Mouse (Mus musculus): Measurements from ENCODE around the gene Frmd4a.
A peak's percentile ranks its signal among the peaks of the same experiment; 100 is the strongest.

Gene Frmd4a

DNA sequence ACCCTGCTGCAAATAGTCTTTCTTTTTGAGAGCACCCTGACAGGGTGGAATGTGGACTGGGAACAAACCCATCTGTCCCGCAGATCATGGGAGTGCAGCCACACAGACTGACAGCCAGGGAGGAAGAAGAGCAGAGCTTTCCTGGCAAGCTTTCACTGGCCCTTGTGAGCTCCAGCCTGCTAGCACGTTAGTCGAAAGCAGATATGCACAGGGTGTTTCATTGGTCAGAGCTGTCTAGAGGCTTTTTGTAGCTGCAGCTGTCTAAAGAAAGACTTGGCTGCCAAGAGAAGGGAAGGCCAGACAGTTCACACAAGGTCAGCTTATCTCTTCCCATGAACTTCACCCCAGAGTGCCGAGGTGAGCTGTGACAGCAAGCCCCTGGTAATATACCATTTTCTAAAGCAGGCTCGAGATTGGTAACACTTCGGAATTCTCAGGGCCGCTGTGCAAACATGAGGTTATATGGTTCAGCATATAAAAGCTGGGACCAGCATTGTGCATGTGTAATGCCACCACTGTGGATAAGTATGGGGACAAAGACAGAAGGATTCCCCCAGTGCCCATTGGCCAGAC is 500.1 kb downstream of the Frmd4a start:
- DNase-seq (ENCODE audit: low spot score in 2 of 2), result peak in 1 of 2 experiments; percentile 57

DNA sequence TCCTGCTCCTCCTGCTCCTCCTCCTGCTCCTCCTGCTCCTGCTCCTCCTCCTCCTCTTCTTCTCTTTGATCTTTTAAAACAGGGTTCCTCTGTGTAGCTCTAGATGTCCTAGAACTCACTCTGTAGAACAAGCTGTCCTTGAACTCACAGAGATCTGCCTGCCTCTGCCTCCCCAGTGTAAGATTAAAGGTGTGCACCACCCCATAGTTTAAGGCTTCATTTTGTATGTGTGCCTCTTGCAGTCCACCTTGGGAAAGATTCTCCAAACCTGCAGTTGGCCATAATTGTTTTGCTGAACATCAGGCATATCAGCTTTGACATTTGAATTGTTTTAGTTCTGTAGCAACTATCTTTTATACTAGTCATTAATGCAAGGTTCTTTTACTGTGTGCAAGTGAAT is 501.0 kb downstream of the Frmd4a start:
- DNase-seq (ENCODE audit: low spot score in 2 of 2), result no peak

DNA sequence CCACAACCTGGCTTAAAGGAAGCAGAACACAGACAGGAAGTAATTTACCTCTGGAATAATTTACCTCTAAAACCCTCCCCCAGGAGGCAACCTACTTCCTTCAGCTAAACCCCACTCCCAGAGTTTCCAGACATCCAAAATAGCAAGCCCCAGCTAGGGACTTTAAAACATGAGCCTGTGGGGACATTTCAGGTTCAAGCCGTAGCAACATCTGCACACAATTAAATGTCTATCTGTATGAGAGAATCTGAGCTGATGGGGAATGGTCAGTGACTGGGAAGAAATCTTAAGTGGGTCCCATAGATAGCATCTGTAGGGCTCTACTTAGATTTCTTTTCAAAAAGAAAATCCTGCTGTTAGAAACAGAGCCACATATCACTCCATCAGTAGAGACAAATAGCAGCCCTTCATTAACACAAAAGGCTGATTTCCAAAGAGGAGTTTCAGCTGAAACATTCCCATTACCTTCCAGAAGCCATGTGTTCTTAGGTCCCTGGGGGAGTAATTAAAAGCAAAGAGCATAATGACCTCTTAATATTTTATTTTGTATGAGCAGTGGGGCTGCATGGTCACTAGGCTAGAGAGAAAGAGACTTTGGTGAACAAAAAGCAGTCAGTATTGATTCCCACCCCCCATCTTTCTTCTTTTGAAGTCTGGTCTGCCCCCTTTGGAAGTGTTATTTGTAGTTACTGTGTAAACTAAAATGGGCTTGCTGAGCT is 505.4 kb downstream of the Frmd4a start:
- no peak for DNase-seq (ENCODE audit: low spot score in 2 of 2)

DNA sequence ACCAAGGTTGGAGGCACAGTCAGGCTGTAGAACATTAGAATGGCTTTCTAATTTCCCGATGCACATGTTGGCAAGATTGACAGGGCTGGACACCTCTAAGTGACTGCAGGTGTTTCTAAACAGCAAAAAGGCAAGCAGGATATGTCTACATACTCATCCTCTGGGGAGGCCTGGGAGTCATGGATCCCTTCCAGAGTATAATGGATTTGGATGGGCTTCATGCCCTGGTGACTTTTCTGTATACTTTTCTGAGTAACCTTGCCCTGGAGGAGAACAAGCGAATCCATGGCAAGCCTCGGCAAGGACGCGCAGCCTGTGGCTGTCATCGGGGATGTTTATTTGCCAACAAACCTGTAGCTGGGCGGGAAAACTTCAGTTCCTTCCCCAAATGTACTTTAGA is 509.6 kb downstream of the Frmd4a start:
- no peak for DNase-seq (ENCODE audit: low spot score in 2 of 2)

DNA sequence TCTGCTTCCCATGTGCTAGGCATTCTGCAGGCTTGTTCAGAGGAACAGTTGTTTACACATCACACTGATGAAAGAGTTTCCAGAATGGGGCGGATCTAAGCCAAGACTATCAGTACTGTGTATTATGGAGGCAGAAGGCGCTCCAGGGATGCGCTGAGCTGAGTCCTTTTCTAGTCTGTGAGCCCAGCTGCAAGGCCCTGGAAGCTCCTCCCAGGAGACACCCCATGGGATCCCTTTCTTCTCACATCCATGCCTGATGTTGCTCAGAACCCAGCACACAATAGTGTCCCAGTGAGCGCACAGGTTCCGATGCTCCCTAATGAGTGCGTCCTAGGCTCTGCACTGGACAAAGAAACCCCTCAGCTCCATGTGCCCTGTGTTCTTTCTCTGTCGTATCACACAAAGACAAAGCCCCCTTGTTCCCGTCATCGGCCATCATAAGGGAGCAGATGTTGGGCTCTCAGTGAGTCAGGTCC is 511.8 kb downstream of the Frmd4a start:
- peak; percentile 47 to 66 for DNase-seq (ENCODE audit: low spot score in 2 of 2)

DNA sequence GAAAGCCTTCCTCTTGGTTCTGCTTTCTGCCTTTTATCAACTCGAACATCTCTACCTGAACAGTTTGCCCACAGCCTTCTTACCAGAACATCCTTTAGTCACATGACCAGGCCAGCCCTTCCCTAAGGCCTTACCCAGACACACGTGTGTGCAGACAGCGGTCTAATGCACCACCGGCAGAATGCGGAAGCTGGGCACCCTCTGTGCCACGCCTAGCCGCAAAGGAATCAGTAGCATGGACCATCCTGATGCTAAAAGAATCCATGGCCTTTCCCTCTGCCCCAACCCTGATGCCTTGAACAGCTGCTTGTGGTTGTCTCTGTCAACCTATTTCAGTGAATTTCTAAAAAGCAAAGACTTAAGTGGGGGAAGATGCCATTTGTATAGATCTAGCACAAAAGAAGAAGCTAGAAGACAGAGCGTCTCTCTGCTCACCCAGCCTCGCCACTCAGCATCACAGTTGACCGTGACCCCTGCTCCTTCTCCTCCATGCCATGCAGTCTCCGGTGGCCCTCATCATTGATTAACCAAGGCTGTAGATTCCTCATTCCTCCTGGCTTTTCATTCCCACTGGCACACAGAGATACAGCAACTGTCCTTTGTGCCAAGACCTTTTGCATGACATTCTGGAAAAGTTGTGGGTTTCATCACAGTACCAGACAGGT is 514.1 kb downstream of the Frmd4a start:
- DNase-seq (ENCODE audit: low spot score in 2 of 2), result no peak

DNA sequence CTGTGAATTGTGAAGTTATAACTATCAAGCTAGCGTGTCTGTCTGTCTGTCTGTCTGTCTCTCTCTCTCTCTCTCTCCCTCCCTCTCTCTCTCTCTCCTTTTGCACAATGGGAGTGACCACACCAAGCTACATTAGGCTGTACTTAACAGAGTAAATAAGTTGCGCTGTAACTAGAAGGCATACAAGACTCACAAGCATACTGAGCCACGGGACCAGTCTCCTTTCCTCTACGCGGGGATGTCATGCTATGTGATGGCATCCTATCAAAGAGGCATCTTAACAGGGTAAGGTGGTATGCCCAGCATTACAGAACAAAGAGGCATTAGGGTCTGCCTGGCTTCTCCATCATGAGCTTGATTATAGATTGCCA is 514.7 kb downstream of the Frmd4a start:
- no peak for DNase-seq (ENCODE audit: low spot score in 2 of 2)

DNA sequence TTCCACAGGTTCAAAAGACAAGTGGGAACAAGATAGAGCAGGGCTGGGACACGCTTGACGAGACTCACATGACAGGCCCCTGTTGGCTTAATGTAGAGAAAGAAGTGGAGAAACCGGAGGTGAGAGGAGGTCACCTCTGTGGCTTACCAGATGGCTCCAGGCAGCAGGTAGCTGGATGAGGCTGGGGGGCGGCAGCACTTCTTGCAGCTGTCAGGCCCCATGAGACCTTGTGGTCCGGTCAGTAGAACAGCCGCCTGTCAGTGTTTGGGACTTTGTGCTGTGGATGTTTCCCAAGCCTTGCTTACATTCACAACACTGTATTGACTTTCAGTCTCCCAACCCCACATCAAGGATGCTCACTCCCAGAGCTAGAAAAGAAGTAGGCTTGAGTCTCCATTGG is 515.4 kb downstream of the Frmd4a start:
- DNase-seq (ENCODE audit: low spot score in 2 of 2), result no peak

DNA sequence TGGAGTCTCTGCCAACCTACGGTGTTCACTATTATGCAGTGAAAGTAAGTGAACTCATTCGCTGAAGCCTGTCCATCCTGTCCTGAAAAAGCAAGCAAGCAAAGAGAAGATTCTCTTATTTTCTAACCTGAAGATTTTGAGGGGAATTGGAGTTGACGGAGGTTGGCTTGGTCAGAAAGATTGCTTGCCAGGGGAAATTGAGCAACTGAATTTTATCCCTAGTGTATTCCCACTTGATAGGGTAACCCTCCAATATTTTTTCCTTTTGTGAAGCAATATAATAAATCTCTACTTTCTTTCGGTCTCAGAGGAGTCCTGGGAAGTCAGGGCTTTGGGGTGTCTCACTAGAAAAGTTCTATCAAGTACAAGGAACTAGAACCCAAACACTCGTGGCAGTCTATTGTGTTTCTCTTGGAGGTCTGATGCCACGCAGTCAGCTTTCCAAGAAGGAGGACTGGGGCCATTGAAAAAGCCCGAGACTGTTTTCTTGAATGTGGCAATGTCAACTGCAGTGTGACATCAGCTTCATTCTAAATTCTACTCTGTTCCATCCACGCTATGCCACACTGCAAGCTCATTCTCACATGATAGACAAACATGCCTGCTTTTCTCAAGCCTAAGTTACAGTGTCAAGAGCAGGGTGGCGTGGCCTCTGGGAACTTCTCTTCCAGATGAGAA is 517.8 kb downstream of the Frmd4a start:
- no peak for DNase-seq (ENCODE audit: low spot score in 2 of 2)

DNA sequence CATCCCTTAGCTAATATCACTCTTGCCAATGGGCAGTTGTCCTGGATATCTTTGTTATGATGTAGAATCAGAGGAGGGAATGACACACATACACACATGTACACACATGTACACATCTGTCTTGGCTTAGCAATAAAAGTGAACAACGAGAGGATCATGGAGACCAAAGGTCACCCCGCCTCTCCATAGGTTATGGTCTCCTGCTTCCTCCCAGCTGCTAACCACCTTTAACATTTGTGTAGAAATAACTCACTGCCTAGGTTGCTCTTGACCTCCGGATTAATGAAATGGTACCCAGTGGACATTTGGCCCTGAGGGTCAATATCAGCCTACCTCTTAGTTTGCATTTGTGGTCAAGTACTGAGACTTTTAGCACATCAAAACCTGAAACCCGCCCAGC is 523.8 kb downstream of the Frmd4a start:
- DNase-seq (ENCODE audit: low spot score in 2 of 2), result no peak

DNA sequence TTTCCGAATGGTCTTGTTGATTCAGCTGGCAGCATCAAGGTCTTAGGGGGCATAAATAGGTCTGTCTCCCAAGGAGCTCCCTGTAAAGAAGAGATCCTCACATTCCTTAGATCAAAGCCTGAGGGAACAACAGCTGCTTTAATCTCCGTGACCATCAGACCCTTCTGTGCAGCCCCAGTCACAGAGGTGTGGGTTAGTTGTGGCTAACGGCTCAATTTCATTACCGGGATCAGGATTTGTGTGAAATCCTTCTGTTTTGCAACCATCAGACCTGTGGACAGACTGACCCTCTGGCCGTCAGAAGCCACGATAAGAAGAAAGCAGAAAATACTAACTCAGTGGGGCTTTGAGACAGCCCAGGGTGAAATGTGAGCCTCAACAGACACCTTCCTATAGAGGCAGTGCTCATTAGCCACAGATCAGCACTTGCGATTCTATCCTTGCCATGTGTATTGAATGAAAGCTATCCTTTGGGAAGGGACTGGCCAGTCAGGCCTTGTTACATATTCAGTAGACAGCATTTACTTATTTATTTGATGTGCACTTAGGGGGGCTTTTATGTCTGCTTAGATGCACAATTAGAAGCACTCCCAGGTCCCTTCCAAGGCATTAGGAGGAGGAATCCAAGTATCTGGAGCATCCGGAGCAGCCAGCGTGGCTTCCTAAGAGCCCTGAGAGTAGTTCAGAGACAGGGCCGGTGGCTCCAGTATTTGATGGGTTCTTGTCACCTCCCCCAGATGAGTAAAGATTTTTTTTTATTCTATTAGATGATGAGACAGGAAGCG is 524.5 kb downstream of the Frmd4a start:
- DNase-seq (ENCODE audit: low spot score in 2 of 2), result no peak

DNA sequence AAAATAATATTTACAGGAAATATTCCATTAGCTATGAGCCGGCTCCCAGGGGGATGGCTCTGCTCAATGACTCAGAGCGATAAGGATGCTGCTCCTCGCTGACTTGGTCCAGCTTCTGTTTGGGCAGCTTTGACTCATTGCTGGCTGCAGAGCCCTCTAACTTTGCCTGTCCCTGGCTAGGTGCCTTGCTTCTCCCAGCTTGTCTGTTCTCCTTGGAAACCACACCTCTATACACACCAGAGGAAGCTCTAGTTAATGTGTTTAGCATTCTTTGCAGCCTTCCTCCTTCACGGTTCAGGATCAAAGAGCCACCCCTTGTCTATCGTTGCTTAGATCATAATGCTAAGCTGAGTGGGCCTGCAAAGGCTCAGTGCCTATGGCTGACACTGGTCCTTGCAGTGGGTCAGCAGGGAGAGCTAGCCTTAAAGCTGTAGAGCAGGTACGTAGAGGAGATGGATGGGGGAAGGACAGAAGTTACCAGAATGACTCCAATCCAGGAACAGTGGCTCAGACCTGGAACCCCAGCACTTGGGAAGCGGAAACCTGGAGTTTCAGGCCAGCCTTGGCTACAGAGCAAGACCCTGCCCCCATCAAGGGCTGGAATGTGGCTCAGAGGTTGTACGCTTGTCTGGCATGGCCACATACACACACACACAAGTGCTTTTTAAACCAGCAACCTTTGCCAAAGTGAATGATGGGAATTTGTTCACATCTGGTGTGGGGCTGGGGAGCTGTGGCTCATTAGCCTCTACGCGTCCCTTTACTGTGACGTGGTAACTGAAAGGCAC is 525.3 kb downstream of the Frmd4a start:
- no peak for DNase-seq (ENCODE audit: low spot score in 2 of 2)

DNA sequence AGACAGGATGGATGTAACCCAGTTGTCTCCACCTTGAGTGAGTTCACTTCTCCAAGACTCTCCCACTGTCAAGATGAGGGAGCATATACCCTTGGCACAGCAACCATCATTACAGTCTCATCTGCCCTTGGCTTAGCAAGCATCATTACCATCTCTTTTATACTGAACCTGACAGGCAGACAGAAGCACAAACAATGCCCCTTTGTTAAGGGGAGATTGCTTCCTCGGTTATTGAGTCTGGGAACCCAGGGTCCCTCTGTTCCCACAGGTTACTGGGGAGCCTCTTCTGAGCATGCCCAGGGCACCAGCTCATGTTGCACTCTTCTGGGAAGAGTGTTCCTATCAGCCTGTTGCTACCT is 525.9 kb downstream of the Frmd4a start:
- no peak for DNase-seq (ENCODE audit: low spot score in 2 of 2)

DNA sequence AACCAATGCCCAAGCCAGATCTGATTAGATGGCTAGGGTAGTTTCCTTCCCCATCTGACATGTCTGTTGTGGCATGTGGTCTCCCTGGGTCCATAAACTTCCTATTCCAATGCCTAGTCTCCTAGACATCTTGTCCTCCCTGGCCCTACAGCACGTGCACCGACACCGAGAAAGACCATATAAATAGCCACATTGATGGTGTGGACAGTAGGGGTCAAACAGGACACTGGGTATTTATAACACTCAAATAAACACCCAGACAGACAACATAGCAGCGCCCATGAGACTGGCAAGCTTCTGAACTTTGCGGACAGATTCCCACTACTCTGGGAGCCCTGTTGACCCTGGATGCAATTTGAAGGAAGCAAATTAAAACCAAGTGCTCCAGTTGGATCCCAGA is 526.8 kb downstream of the Frmd4a start:
- no peak for DNase-seq (ENCODE audit: low spot score in 2 of 2)

DNA sequence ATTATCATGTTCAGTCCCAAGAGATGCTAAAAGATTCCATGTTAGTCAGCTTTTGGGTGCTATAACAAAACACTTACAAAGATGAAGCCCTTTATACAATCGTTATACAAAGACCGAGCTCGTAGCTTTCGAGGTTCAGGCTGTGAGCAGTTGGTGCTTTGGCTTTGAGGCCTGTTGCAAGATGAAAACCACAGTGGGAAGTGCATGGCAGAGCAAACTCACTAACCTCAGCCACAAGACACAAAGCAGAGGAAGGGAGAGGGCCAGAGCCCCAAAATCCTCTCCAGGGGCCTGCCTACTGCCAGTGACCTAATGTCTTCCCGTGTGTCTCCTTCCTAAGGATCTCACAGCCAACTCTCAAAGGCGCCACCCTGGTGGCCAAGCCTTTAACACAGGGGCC is 527.7 kb downstream of the Frmd4a start:
- no peak for DNase-seq (ENCODE audit: low spot score in 2 of 2)

DNA sequence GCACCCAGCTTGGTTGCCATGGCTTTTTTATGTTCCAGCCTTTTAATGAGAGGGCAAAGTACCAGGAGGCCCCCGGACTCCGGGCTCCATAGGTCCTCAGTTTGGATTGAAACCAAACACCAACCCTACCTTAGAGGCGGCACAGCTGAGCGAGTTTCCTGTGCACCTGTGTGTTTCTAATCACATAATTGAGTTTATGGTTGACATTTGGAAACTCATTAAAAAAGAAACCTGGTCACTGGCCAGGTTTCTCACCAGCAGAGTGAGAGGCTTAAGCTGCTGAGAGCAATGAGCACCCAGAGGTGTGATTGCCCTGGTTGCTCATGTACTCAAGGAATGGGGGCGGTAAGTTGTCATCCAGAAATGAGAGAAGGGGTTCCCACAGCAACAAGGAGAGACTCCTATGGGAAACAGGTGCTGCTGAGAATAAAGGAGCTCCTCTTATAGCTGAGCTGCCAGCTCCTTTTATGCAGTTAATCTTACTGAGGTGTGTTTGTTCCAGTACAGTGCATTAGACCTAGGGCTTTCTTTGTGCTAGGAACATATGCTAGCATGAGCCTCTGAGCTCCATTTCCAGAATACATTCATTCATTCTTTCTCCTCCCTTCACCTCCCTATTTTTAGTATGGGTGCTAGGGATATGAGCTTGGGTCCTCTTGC is 529.6 kb downstream of the Frmd4a start:
- DNase-seq (ENCODE audit: low spot score in 2 of 2), result no peak

DNA sequence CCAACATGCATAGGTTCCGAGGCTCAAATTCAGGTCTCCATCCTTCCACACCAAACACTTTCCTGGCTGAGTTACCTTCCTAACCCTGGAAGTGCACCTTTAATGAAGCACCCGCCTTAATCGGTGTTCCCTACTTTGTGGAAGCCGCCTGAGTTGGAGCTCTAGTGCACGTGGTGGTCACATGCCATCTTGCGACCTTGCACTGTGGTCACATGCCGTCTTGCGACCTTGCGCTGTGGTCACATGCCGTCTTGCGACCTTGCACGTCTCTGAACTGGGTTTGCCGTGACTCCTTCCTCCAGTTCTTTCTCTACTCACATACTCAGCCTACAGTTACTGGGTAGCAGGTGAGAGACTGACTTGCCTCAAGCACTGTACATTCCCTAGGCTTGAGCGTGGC is 531.8 kb downstream of the Frmd4a start:
- no peak for DNase-seq (ENCODE audit: low spot score in 2 of 2)

DNA sequence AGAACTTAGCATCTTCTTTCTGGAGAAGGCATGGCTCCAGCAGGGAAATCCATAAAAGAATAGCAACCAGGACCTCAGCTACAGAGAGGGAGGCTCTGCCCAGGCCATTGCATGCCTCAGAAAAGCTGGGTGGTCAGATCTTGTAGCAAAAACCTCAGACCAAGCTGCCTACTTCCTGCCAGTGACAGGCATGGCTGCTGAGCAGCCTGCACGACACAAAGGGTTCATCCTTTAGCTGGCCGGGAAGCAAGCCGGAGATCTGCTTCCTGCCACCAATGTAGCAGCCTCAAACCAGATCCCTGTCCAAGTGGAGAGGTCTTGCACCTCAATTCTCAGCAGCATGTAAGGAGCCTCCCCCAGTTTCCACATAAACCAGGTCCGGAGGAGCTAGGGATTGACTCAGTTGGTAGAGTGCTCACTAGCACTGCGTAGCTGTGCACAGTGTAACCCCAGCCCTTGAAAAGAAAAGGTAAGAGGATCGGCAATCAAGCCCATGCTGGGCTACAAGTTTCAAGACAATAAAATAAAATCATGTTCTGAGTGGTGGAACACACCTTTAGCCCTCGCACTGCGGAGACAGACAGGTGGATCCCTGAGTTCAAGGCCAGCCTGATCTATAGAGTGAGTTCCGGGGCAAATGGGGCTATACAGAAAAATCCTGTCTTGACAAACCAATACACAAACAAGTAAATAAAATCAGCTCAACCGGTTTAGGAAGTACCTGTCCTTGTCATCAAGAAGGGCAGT is 532.7 kb downstream of the Frmd4a start:
- no peak for DNase-seq (ENCODE audit: low spot score in 2 of 2)

DNA sequence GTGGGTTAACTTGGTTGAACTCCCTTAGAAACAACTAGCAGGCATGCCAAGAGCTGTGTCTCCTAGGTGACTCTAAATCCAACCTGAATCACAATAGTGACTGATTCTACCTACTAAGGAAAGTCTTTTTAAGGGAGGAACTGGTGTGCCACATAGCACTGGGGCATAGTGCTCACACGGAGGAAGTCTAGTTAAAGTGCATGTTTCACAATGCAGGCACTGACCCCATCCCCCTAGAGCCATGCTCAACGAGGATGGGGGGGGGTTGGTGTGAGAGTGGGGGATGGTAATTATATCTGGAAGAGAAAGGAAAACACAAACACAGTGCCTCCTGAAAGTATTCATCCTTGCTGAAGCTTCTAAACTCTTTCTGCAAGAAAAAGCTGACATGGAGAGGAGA is 533.9 kb downstream of the Frmd4a start:
- no peak for DNase-seq (ENCODE audit: low spot score in 2 of 2)

DNA sequence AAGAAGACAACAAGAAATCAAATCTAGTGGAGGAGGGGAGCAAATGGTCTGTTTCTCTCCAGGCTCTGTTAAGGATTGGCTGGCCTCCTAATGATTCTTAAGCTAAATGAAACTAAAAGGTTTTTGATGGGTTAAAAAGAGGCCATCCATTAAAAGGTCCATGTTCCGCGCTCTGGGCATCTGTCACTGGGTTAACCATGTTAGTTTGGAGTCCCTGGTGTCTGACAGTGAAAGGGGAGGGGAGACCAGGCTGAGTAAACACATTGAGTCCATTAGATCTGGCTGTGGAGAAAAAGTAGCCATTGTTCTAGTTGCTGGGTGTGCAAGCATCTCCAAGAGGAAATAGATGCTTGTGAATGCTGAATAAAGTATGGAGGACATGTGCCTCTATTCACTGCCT is 534.3 kb downstream of the Frmd4a start:
- no peak for DNase-seq (ENCODE audit: low spot score in 2 of 2)
